Mouse (Mus musculus) hindbrain, embryonic 13.5 days (tissue): Measurements from ENCODE around the gene A030005K14Rik. TPM values are rescaled to one million over a fixed set of nuclear protein-coding genes. Genes with fewer than 3 reads are reported as not detected.

Source experiments
- ATAC-seq: fragments of 200-750 bp; cut with Nextera tagmentation; 2 replicates; pipeline ENCODE4 v1.8.0; 2017; ENCODE audit warnings: moderate TSS enrichment; ENCODE audit not compliant: low FRiP score
- H3K27ac ChIP-seq: fragments of 300-500 bp; sonication (generic); 2 replicates; pipeline ENCODE4 v1.5.1; 2015; ENCODE audit warnings: inconsistent platforms, mild to moderate bottlenecking, moderate library complexity
- H3K27me3 ChIP-seq: fragments of 300-500 bp; sonication (generic); 2 replicates; pipeline ENCODE4 v1.6.1; 2015; ENCODE audit warnings: mild to moderate bottlenecking, inconsistent platforms
- H3K36me3 ChIP-seq: fragments of 300-500 bp; sonication (generic); 2 replicates; pipeline ENCODE4 v1.6.1; 2015; ENCODE audit warnings: mild to moderate bottlenecking, inconsistent platforms
- H3K4me1 ChIP-seq: fragments of 300-500 bp; sonication (generic); replicated peaks from 2 replicates; pipeline ENCODE4 v1.6.1; 2015; ENCODE audit warnings: inconsistent platforms
- H3K4me2 ChIP-seq: fragments of 300-500 bp; sonication (generic); 2 replicates; pipeline ENCODE4 v1.6.1; 2015; ENCODE audit warnings: inconsistent platforms, mild to moderate bottlenecking, moderate library complexity
- H3K4me3 ChIP-seq: fragments of 300-500 bp; sonication (generic); 2 replicates; pipeline ENCODE4 v1.5.1; 2015; ENCODE audit warnings: mild to moderate bottlenecking, inconsistent platforms
- H3K9ac ChIP-seq: fragments of 300-500 bp; sonication (generic); 2 replicates; pipeline ENCODE4 v1.6.1; 2015; ENCODE audit warnings: mild to moderate bottlenecking, inconsistent platforms
- H3K9me3 ChIP-seq: fragments of 300-500 bp; sonication (generic); 2 replicates; pipeline ENCODE4 v1.6.1; 2016; ENCODE audit warnings: inconsistent platforms
- WGBS: fragments of 180-500 bp; shearing (Covaris S2); methylation state at CpG from one replicate; pipeline ENCODE4 v1.1.7; 2015; 5-methylcytosine and 5-hydroxymethylcytosine counted together
- polyA plus RNA-seq: library from polyadenylated mRNA; unstranded; fragments of >200 nt; fragmentation: Nextera tagmentation; extraction: Ambion mirVana; gene quantifications from 2 replicates; pipeline ENCODE4 v1.2.1, GENCODE M21; 2015

Gene A030005K14Rik
- polyA plus RNA-seq, 1 experiment from 2014 or later: not detected

GRCm38 (mm10) chr1:83031950-83032349 is 27.2 kb downstream of the A030005K14Rik start:
- WGBS: 54% methylated on average over 1 of the region's 1 CpGs
- Histone ChIP-seq H3K27me3 (no peaks in the 10 kb centered on the region), H3K36me3 (no peaks in the 10 kb centered on the region), H3K9me3 (no peaks in the 10 kb centered on the region), H3K4me1 (no peaks in the 10 kb centered on the region), H3K4me3 (no peak overlapping the region), H3K27ac (no peak overlapping the region), H3K9ac (no peak overlapping the region), H3K4me2 (no peak overlapping the region)
- no peak for ATAC-seq

- Histone ChIP-seq H3K9ac (no peak overlapping the region), H3K4me1 (no peaks in the 10 kb centered on the region), H3K9me3 (no peaks in the 10 kb centered on the region), H3K27ac (no peak overlapping the region), H3K36me3 (no peaks in the 10 kb centered on the region), H3K27me3 (no peaks in the 10 kb centered on the region), H3K4me3 (no peak overlapping the region), H3K4me2 (no peak overlapping the region)
- ATAC-seq: no peak
- 70% methylated on average over 1 of the region's 1 CpGs for WGBS
Measured at GRCm38 (mm10) chr1:83016556-83016955, 42.6 kb downstream of the A030005K14Rik start.

GRCm38 (mm10) chr1:83015329-83015879 is 43.8 kb downstream of the A030005K14Rik start:
- Histone ChIP-seq H3K9ac (no peak overlapping the region), H3K27ac (no peak overlapping the region), H3K4me1 (no peaks in the 10 kb centered on the region), H3K4me3 (no peak overlapping the region), H3K4me2 (no peak overlapping the region), H3K9me3 (no peaks in the 10 kb centered on the region), H3K27me3 (no peaks in the 10 kb centered on the region), H3K36me3 (no peaks in the 10 kb centered on the region)
- ATAC-seq: no peak
- WGBS: 80% methylated on average over 10 of the region's 10 CpGs

- H3K9me3 ChIP-seq: no peaks in the 10 kb centered on the region
- H3K9ac ChIP-seq: no peak overlapping the region
- WGBS: 98% methylated on average over 3 of the region's 3 CpGs
- H3K36me3 ChIP-seq: no peaks in the 10 kb centered on the region
- H3K27me3 ChIP-seq: no peaks in the 10 kb centered on the region
- no peak overlapping the region for H3K4me3 ChIP-seq
- no peak overlapping the region for H3K27ac ChIP-seq
- H3K4me1 ChIP-seq: no peaks in the 10 kb centered on the region
- ATAC-seq: no peak
- no peak overlapping the region for H3K4me2 ChIP-seq
Measured at GRCm38 (mm10) chr1:83014477-83014876, 44.7 kb downstream of the A030005K14Rik start.

Other genes with a start within 250 kb of the A030005K14Rik start
- 28.7 and 32.6 TPM in 2 replicates for gene Agfg1, start 219.9 kb downstream of the A030005K14Rik start, polyA plus RNA-seq
- 0.21 and 0.41 TPM in 2 replicates for gene A030005L19Rik, start 146.1 kb downstream of the A030005K14Rik start, polyA plus RNA-seq
- gene A030014E15Rik, start 134.5 kb downstream of the A030005K14Rik start, polyA plus RNA-seq: not detected in 2 replicates
- not detected in 2 replicates for gene Gm6217, start 128.0 kb downstream of the A030005K14Rik start, polyA plus RNA-seq
- gene A030003K21Rik, start 116.0 kb downstream of the A030005K14Rik start, polyA plus RNA-seq: not detected in 2 replicates
- gene Gm7544, start 103.4 kb downstream of the A030005K14Rik start, polyA plus RNA-seq: not detected in 2 replicates
- not detected in 2 replicates for gene Gm47955, start 99.1 kb downstream of the A030005K14Rik start, polyA plus RNA-seq
- gene Gm47959, start 58.8 kb downstream of the A030005K14Rik start, polyA plus RNA-seq: not detected in 2 replicates
- 0.64 and 0.80 TPM in 2 replicates for gene Slc19a3, start 20.9 kb downstream of the A030005K14Rik start, polyA plus RNA-seq
- gene Krtap28-10, start 16.9 kb downstream of the A030005K14Rik start, polyA plus RNA-seq: not detected in 2 replicates
- not detected in 2 replicates for gene Gm47969, start 14.4 kb downstream of the A030005K14Rik start, polyA plus RNA-seq
- not detected in 2 replicates for gene Krtap28-13, start 1.6 kb upstream of the A030005K14Rik start, polyA plus RNA-seq
- not detected in 2 replicates for gene Ccl20, start 57.4 kb upstream of the A030005K14Rik start, polyA plus RNA-seq
- gene Daw1, start 100.4 kb upstream of the A030005K14Rik start, polyA plus RNA-seq: 0.76 and 1.5 TPM in 2 replicates